Mouse (Mus musculus) CH12.LX (cell line): ENCODE measurements around the gene Ascc1. TPM values are rescaled to one million over a fixed set of nuclear protein-coding genes. Genes with fewer than 3 reads are reported as not detected.

Source experiments
- DNase-seq: peaks from one replicate; pipeline ENCODE4 v3.0.0-alpha.2; 2013; ENCODE audit errors: extremely low read depth
- H3K27ac ChIP-seq: 2 replicates; pipeline ENCODE4 v1.5.1; 2012; ENCODE audit warnings: low read depth, mild to moderate bottlenecking, control low read depth, moderate library complexity; ENCODE audit not compliant: insufficient read depth
- H3K27me3 ChIP-seq: replicated peaks from 2 replicates; pipeline ENCODE3; 2012; ENCODE audit warnings: inconsistent platforms
- H3K36me3 ChIP-seq, 2 experiments: replicated peaks in 1 of 2; 2 replicates each; pipeline versions ENCODE3 to v1.6.1; 2012; ENCODE audit warnings: inconsistent platforms in 1 of 2, low read length in 1 of 2, mild to moderate bottlenecking in 1 of 2, mixed read lengths in 1 of 2, moderate library complexity in 1 of 2; ENCODE audit not compliant: control insufficient read depth in 1 of 2, insufficient read depth in 1 of 2
- H3K4me1 ChIP-seq, 2 experiments: 2 replicates each; pipeline ENCODE4 v1.6.1; 2012; ENCODE audit warnings: inconsistent platforms in 1 of 2, moderate library complexity in 1 of 2; ENCODE audit not compliant: insufficient read depth in 2 of 2, control insufficient read depth in 1 of 2
- H3K4me2 ChIP-seq: 2 replicates; pipeline ENCODE4 v1.6.1; 2012; ENCODE audit warnings: low read depth, mild to moderate bottlenecking, control low read depth; ENCODE audit not compliant: poor library complexity, insufficient read depth, severe bottlenecking
- H3K4me3 ChIP-seq, 3 experiments: fragments of 150-350 bp in 1 of 3; sonication (generic) in 1 of 3; replicated peaks in 1 of 3; 2 replicates each; pipeline versions ENCODE3 to v1.5.1; 2011 to 2012; ENCODE audit warnings: low read depth in 2 of 3, low read length in 2 of 3, mild to moderate bottlenecking in 2 of 3, moderate library complexity in 2 of 3, control low read depth in 1 of 3, improper control_type of control experiment in 1 of 3, inconsistent platforms in 1 of 3, mixed read lengths in 1 of 3; ENCODE audit not compliant: poor library complexity in 1 of 3
- H3K79me2 ChIP-seq: replicated peaks from 2 replicates; pipeline ENCODE4 v1.6.1; 2012; ENCODE audit warnings: mild to moderate bottlenecking, moderate library complexity; ENCODE audit not compliant: control insufficient read depth, poor library complexity, insufficient read depth, severe bottlenecking; ENCODE audit errors: extremely low read depth
- H3K9ac ChIP-seq: 2 replicates; pipeline ENCODE4 v1.6.1; 2012; ENCODE audit warnings: low read depth, mild to moderate bottlenecking, control low read depth, moderate library complexity; ENCODE audit not compliant: insufficient read depth
- H3K9me3 ChIP-seq: replicated peaks from 2 replicates; pipeline ENCODE3; 2012; ENCODE audit warnings: low read length, inconsistent platforms, mixed read lengths
- BHLHE40 ChIP-seq: IDR thresholded peaks from 2 replicates; pipeline ENCODE4 v1.6.1; 2011; ENCODE audit warnings: mild to moderate bottlenecking, low read depth, low read length, improper control_type of control experiment
- CHD1 ChIP-seq: IDR thresholded peaks from 2 replicates; pipeline ENCODE4 v1.6.1; 2012; ENCODE audit warnings: low read depth, low read length, improper control_type of control experiment, inconsistent platforms
- E2F4 ChIP-seq: IDR thresholded peaks from 2 replicates; pipeline ENCODE4 v1.6.1; 2011; ENCODE audit warnings: low read depth, low read length, improper control_type of control experiment; ENCODE audit not compliant: insufficient replicate concordance
- ELF1 ChIP-seq: IDR thresholded peaks from 2 replicates; pipeline ENCODE4 v1.6.1; 2014; ENCODE audit warnings: low read depth, mild to moderate bottlenecking, inconsistent platforms, low read length, improper control_type of control experiment
- ETS1 ChIP-seq: conservative IDR thresholded peaks from 2 replicates; pipeline ENCODE4 v1.6.1; 2012; ENCODE audit warnings: low read depth, mild to moderate bottlenecking, inconsistent platforms, low read length, improper control_type of control experiment, moderate library complexity
- JUND ChIP-seq: conservative IDR thresholded peaks from 2 replicates; pipeline ENCODE4 v1.6.1; 2011; ENCODE audit warnings: low read depth, low read length, improper control_type of control experiment
- KAT2A ChIP-seq: IDR thresholded peaks from 2 replicates; pipeline ENCODE4 v1.6.1; 2012; ENCODE audit warnings: low read length, improper control_type of control experiment, inconsistent platforms; ENCODE audit not compliant: insufficient replicate concordance
- MAX ChIP-seq: IDR thresholded peaks from 2 replicates; pipeline ENCODE4 v1.6.1; 2011; ENCODE audit warnings: low read length, improper control_type of control experiment
- NELFE ChIP-seq: IDR thresholded peaks from 2 replicates; pipeline ENCODE4 v1.6.1; 2011; ENCODE audit warnings: low read depth, low read length, improper control_type of control experiment
- POLR2A ChIP-seq: IDR thresholded peaks from 2 replicates; pipeline ENCODE4 v1.6.1; 2011; ENCODE audit warnings: low read depth, mild to moderate bottlenecking, improper control_type of control experiment, low read length
- POLR2AphosphoS2 ChIP-seq: IDR thresholded peaks from 2 replicates; pipeline ENCODE4 v1.6.1; 2011; ENCODE audit warnings: low read depth, low read length, improper control_type of control experiment
- SMC3 ChIP-seq: IDR thresholded peaks from 2 replicates; pipeline ENCODE4 v1.6.1; 2011; ENCODE audit warnings: low read depth, low read length, improper control_type of control experiment
- TCF12 ChIP-seq: IDR thresholded peaks from 2 replicates; pipeline ENCODE4 v1.6.1; 2014; ENCODE audit warnings: low read depth, mild to moderate bottlenecking, inconsistent platforms, low read length, improper control_type of control experiment
- ZKSCAN1 ChIP-seq: IDR thresholded peaks from 2 replicates; pipeline ENCODE4 v1.6.1; 2012; ENCODE audit warnings: low read depth, inconsistent platforms, low read length, improper control_type of control experiment, borderline replicate concordance
- dilution Hi-C: fragments of 300-500 bp; cut with MboI; formaldehyde crosslinking; loops from 2 replicates; pipeline ENCODE4 v1.14.3; 2020; ENCODE audit warnings: low sequenced_read_pairs; ENCODE audit not compliant: extremely low pct_unique_long_range_greater_than_20kb, extremely low pct_ligation_motif_present
- in situ Hi-C: fragments of 300-500 bp; cut with MboI; formaldehyde crosslinking; loops from 3 replicates; pipeline ENCODE4 v1.14.3; 2019; ENCODE audit warnings: low sequenced_read_pairs, low pct_ligation_motif_present, low pct_unique_long_range_greater_than_20kb, mixed read lengths
- polyA plus RNA-seq: library from polyadenylated mRNA; unstranded; fragments of >175 nt; gene quantifications from 2 replicates; pipeline ENCODE4 v1.2.1, GENCODE M21; 2012; ENCODE audit warnings: low read depth; ENCODE audit not compliant: insufficient read length
- total RNA-seq, 2 experiments: library from RNA; depleted of rRNA; stranded (reverse); fragments of 300-350 nt in 1 of 2; fragments of >200 nt in 1 of 2; gene quantifications; 2 replicates each; pipeline ENCODE4 v1.2.3; 2012 to 2014

Gene Ascc1
- total and polyA plus RNA-seq, 3 experiments, result 20.1 to 25.5 (median 25.4) TPM

DNA sequence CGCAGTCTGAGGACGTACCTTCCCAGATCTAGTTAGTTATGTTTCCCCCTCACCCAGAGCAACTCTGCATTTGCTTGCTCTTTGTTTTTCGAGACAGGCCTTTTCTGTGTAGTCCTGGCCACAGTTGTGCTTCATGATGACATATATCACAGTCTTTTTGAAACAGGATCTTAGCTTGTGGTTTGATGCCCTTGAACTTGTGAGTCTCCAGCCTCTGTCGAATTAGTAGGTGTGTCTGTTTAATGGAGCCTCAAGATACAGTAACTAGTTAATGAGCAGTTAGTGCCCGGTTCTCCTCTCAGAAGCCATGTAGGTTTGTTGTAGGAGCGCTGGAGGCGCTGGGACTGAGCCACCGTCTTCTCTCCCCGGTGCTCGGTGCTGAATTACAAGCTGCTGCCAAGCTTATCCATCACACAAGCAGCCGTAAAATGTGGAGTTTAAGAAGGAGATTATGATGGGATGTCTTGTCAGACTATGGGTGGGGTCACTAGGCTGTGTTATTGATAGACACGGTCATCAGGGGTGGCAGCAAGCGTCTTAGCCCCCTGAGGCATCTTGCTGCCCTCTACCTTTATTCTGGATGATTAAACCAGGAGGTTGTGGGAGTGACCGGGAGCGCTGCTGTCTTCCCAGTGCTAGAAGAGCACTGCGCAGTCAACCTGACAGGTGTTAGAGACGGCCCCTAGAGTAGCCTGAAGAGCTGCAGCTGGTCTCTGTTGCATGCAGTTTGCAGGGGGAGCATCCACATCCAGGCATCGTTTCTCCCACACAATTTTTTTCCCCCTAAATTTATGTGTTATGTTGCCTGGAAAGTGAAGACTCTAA is 75.3 kb downstream of the Ascc1 start:
- peaks cover 0 to 4% of the 10 kb centered on the region in 2 experiments for H3K36me3 ChIP-seq
- no peaks in the 10 kb centered on the region for H3K9me3 ChIP-seq
- no peak for TF ChIP-seq ETS1
- no peak for TF ChIP-seq ZKSCAN1
- no peak for TF ChIP-seq JUND
- TF ChIP-seq KAT2A, result no peak
- no peak for TF ChIP-seq POLR2A
- TF ChIP-seq ELF1, result no peak
- TF ChIP-seq TCF12, result no peak
- TF ChIP-seq BHLHE40, result no peak
- TF ChIP-seq MAX, result no peak
- TF ChIP-seq CHD1, result no peak
- no peak for TF ChIP-seq POLR2AphosphoS2
- no peak for TF ChIP-seq NELFE
- peaks cover 17 to 34% of the 10 kb centered on the region in 2 experiments for H3K4me1 ChIP-seq
- no peak for DNase-seq
- H3K4me2 ChIP-seq, result no peak overlapping the region
- H3K79me2 ChIP-seq, result no peaks in the 10 kb centered on the region
- no peak overlapping the region for H3K9ac ChIP-seq
- dilution Hi-C loops (no loop called here), in situ Hi-C loops (no loop called here)
- no peaks in the 10 kb centered on the region for H3K27me3 ChIP-seq
- H3K4me3 ChIP-seq, result no peak overlapping the region
- no peak overlapping the region for H3K27ac ChIP-seq

DNA sequence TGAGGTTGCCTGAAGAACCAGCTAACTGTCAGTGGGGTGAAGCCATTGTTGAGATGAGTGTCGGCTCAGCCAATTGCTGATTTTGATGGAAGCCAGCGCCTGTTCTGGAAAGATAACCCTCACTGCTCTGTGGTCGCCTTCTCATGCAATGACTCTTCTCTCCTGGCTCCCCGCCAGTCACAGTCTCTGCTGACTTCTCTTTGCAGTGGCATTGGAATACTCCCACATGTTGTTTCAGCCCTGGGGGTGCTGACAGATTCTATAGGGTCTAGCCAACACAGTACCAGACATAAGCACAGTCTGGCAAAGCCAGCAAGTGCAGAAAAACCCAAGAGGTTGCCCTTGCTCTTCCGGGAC is 75.9 kb downstream of the Ascc1 start:
- no peak overlapping the region for H3K4me3 ChIP-seq
- no peaks in the 10 kb centered on the region for H3K9me3 ChIP-seq
- dilution Hi-C loops (no loop called here), in situ Hi-C loops (no loop called here)
- no peaks in the 10 kb centered on the region for H3K27me3 ChIP-seq
- H3K79me2 ChIP-seq, result no peaks in the 10 kb centered on the region
- TF ChIP-seq E2F4, result no peak
- no peak for TF ChIP-seq SMC3
- no peak for TF ChIP-seq KAT2A
- no peak for TF ChIP-seq ELF1
- TF ChIP-seq, all 38 proteins: peak for 0
- peaks cover 0 to 4% of the 10 kb centered on the region in 2 experiments for H3K36me3 ChIP-seq
- H3K27ac ChIP-seq, result no peak overlapping the region
- no peak overlapping the region for H3K9ac ChIP-seq
- no peak overlapping the region for H3K4me2 ChIP-seq
- peaks cover 17 to 36% of the 10 kb centered on the region in 2 experiments for H3K4me1 ChIP-seq
- DNase-seq, result no peak
